Mouse (Mus musculus): ENCODE data around the gene Lmf1.
A peak's percentile ranks its signal among the peaks of the same experiment; 100 is the strongest.

Gene Lmf1

DNA sequence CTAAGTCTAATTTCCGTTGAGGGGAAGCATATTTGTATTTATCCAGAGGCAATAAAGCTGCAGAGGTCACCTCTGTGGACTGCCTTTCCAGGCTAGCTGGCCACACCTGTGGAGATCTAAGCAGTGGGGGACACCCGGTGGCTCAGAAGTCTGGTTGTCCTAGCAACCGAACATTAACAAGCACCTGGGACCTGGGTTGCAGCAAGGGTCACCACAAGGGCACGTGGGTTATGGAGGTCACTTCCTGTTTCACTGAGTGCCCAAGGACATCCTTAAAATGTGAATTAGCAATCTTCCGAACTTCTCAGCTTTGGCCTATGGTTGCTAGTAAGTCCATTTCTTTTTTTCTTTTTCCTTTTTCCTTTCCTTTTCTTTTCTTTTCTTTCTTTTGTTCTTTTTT lies 25.3 kb downstream of the Lmf1 start:
- DNase-seq (ENCODE audit: low read depth, low spot score): no peak

DNA sequence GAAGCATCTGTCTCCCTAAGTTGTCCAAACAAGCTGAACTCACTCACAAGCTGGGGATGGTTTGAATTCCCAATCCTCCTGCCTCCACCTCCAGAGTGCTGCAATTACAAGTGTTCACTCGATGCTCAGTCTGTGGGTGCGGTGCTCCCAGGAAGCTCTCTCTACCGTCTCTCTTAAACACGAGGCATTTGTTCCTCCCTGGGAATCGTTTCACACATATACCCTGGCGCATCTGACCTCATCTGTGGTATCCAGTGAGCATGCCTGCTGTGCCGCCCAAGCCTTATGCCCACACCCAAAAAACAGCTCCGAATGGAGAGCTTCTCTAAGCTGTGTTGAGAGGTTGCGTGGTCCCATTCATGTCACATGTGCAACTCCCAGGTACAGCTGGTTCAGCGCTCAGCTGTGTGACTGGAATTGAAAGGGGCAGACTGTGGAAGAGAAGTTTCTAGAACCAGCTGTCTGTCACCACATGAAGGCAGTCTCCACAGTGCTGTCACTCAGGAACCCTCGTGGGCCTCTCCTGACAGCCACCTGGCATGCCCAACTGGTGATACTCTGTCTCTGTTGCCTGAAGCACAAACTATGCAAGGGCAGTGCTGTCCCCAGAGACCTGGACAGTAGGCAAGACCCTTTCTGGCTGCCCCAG lies 29.4 kb downstream of the Lmf1 start:
- DNase-seq (ENCODE audit: low read depth, low spot score): no peak

DNA sequence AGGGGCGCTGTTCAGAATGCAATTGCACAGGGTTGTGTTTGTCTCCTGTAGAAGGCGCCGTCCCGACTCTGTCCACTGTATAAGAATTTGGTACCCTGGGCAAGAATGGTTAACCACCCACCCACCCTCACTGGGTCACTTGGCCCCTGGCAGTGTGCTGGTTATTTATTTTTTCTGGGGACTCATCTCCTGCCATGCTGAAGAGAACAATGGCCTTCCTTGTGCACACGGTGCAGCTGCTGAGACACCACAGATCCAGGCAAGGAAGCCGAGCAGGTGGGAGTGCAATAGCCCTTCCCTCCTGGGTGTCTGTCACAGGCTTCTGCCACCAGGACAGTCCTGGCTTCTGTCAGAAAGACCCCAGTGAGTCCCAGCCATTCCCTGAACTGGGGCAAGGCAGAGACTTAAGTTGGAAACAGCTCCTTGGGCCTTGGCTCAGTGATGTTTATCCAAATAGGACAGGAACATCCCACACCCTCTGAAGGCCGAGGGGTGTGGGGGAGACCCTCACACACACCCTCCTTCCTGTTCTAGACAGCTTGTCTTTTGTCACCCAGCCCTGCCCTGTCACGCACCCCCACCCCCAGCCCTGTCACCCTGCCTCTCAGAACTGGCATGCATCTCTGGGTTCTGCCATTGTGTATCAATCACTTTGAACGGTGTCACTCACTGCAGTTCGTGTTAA lies 30.1 kb downstream of the Lmf1 start:
- DNase-seq (ENCODE audit: low read depth, low spot score): no peak

DNA sequence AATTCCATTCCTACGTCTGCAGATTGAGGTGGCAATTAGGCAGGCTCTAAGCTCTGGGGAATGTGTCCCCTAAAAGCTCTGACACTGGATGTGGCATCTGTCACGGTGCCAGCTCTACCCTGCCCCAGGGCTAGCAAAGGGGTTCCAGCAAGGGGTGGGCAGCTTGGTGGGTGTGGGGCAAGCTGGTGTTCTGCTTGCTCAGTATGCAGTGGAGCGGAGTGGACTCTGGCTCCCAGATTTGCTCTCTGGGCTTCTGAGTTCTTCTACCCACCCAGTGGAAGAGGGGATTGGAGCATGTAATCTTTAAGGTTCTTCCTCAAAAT lies 30.6 kb downstream of the Lmf1 start:
- no peak for DNase-seq (ENCODE audit: low read depth, low spot score)

DNA sequence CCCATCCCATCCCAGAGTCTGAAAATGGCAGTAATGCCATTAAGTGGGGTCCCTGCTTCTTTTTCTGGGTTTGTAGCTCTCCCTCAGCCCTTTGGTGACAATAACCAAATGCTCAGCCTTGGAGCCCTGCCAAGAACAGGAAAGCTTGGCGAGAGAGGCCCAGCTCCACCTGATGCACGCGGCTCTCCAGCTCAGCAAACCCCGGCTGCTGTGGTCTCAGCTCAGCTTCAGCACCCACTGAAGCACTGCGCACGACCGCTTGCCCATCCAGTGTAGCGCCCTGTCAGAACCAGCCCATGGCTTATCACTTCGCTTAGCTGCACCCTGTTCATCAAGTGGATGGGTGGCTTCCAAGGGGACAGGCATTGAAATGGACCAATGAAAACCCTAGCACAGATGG lies 31.3 kb downstream of the Lmf1 start:
- DNase-seq (ENCODE audit: low read depth, low spot score): no peak

DNA sequence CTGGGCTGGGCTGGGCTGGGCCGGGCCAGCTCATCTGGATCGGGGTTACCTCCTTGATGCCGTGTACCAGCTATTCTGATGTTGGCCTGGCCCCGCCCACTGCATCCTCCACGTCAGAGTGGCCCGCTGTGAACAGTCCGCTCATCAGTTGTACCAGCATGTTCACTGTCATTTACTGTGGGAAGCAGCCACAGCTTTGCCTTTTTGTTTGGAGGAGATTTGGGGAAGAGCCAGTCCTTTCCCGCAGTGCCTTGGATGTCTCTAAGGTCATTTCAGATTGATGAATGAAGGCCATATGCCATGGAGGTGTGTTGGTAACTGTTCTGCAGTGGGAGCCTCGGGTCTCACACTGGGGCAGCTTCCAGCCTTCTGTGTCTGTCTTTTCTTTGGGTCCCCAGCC lies 33.7 kb downstream of the Lmf1 start:
- DNase-seq (ENCODE audit: low read depth, low spot score): no peak

DNA sequence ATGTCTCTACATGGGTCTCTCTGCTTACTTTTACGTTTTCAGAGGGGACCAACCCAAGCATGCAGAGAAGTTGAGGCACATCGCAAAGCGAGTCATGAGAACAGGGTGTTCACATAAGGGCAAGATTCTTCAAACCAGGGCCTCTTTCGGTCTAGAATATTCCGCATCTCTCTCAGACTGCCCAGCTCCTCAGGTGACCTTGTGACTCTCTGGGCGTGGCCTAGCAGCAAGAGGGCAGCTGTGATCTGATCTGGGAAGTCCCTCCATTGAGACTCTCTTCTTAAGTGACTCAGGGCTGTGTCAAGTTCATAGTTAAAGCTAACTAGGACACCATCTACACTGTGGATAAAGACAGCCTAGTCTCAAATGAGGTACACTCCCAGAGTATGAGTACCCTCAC lies 34.4 kb downstream of the Lmf1 start:
- no peak for DNase-seq (ENCODE audit: low read depth, low spot score)

DNA sequence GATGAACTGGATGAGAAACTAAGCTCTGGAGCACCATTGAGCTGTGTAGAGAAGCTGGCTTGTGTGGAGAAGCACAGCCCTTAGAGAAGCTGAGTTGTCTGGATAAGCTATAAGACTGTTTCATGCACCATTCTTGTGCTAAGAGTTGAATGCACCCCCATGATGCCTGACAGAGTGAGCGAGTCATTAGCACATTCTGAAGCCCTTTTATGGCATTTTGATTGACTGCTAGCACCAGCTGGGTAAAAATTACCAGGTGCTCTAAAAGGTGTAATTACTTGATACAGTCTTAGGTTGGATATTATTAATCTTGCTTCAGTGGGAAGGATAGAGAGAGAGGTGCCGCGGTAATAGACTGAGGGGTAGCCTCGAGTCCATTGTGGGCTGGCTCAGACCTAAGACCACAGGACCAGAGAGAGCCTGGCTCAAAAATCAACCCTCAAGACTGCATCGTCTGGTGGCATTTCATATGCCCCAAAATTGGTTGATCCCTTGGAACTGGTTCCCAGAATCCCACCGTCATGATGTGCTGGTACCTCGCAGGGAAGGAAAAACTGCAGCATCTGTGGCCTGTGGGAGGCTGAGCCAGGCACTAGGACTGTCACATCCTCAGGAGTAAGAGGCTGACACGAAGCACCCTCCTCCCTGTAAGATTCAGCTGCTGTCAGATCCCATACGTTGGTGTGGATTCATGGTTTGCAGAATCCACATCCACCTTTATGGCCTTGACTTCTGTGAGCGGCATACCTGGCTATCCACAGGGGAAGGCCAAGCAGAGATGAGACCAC lies 36.0 kb downstream of the Lmf1 start:
- DNase-seq (ENCODE audit: low read depth, low spot score): no peak

DNA sequence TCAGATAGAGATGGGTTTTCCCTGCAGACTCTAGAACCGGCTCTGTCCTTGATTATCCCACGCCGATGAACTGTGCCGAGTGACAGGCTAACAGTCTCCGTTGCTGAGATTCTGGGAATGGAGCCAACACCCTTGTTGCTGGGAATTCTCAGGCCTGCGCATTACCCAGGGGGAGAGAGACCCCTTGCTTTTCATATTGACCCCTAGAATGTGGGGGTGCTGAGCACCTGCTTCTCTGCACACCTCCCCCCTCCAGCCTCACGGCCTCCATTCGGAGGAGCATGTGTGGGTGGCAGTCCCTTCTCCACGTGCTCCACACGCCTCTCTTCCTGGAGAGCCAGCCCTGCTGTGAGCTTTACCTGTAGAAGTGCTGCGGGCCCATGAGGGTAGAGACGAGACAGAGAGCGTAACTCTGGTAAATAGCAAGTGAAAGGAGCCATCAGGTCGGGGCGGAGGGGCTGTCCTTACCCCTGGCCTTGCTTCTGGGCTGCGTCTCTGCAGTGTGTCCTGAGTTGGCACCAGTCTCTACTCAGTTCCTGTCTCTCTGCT lies 39.7 kb downstream of the Lmf1 start:
- DNase-seq (ENCODE audit: low read depth, low spot score): no peak

DNA sequence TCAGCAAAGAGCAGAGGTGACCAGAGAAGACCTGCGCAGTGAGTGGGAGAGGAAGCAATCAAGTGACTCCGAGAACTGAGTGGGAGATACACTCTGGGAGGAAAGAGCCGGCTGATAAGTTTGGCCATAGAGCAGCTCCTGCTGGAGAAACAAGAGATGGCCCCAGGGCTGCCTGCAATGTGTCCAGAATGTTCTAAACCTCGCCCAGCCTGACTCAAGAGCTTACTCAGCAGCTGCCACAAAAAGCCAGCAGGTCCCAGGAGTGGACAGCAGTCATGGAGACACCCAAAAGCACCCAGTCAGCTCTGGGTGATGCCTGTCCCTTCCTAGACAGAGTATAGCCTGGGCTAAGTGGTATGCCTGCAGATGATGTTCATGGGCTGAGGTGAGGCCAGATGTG lies 44.6 kb downstream of the Lmf1 start:
- no peak for DNase-seq (ENCODE audit: low read depth, low spot score)

DNA sequence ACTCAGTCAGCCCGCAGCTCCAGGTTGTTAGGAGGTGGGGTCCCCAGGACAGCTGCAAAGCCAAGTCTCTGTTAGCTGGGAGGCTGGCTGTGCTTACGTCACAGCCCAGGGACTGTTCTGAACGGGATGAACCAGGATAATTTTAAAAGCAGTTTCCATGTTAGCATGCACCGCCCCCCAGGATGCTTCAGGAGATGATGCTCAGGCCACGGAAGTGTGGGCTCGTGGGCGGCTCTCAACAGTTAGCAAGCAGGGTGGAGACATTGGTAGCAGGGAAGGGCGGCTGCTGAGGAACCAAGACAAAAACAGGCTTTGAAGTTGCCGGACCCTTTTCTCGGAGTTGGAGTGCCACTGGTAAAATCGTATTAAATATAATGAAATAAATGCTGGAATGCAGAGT lies 45.0 kb downstream of the Lmf1 start:
- peak; percentile 86 for DNase-seq (ENCODE audit: low read depth, low spot score)

DNA sequence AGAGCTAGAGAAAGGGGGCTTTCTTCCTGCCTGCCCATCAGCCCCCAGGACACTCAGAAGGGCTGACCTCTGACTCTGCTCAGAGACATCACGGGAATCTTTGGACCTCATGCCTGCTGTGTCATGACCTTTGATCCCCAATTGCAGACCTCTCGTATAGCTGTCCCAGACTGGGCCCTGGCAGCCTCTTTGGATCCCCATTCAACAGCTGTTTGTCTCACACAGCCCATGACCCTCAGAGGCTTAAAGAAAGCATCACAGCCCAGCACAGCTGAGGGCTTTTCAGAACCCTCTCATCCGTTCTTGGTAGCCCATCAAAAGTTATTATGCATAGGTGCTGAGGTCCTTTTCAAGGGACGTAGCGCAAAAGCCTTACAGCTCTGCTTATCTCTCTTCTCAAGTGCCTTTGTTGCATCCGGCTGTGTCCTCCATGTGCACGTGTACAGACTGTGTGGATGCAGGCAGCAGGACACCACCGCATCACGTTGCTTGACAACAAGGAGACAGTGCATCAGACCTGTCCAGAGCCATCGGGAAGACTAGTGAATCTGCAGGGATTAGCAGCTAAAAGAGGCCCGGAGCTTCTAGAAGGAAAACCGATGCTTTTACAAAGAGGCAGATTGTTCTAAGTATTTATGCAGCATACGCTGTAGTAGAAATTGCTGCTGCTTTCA lies 45.7 kb downstream of the Lmf1 start:
- DNase-seq (ENCODE audit: low read depth, low spot score): no peak

DNA sequence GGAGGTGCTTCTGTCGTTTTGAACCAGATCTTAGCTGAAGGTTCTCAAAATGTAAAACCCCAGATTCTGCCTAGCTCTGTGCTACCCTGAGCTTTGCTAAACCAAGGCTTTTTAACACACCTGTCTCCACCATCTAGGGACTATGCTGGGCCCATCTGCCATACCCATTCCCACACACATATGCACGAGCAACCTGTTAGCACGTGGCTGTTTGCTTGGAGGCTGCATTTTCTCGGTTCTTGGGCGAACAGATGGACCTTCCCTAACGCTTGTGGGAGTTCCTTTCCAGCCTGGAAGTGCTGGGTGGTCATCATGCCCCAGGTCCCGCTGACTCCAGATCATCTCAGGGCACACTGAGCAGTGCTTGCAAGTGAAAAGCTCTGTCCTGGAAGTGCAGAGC lies 46.4 kb downstream of the Lmf1 start:
- DNase-seq (ENCODE audit: low read depth, low spot score): peak; percentile 88

DNA sequence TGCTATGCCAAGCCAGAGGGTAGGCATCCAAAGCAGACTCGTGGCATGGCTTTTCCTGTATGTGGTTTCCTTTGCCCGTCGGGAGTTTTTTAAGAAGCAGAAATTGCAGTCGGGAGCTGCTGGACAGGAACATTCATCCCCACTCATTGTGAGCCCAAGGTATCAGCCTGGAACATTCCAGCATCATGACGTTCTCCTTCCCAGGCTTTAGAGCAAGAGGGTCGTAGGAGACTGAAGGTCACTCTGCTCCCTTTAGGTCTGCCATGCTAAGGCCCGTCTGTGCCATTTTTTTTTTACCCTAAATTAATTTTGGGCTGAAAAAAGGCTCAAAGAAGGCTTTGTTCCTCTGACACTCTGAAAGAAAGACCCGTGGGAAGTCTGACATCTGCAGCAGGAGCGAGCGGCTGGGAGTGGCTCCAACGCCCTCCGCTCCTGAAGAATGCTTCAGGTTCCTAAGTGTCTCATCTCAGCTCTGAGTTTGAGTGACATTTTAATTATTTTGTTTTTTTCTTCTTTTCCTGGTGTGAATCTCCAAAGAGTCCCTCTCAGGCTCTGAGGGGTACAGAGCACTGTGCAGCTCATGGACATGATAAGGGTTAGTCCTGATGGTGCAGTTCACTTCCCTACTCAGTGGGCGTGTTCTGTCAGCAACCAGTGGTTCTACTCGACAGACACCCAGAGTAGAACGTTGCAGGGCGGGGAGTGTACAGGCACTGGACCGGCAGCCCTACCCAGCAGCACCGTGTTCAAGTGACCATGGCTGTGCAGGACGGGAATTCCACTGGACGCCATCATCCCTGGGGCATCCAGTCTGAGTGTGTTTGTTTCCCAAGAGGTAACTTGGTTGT lies 47.5 kb downstream of the Lmf1 start:
- DNase-seq (ENCODE audit: low read depth, low spot score): no peak

DNA sequence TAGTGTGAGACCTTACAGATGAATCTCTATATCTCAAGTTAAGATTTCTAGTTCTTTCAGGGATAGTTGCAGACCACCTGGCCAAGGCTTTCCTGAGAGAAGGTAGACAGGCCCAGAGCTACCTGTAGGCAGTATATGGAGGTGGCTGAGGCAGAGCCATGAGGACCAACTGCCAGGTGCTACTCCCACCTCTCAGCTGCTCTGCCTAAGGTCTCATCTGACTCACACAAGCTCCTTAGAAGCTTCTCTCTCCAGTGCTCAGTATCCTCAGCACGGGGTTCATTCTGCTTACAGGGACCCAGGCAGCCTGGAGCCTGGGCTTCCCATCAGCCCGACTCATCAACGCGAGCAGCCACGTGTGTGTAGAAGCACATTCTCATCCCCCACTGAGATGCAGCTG lies 51.4 kb downstream of the Lmf1 start:
- no peak for DNase-seq (ENCODE audit: low read depth, low spot score)

DNA sequence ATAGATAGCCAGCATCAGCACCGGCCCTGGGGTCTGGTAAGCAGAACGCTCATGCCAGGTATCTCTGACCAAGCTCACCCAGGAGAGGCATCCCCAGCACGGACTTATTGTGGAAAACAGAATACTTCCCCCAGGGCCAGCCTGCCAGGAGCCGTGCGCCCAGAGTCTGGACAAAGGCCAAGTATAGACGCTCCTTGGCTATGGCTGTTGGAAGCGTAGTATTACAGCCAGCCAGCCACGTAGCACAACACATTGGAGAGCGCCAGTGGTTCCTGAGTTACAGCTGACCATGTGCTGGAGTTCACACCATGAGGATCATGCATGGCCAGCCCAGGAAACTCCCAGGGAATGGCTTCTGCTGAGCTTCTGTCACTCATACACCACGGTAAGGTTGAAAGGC lies 55.2 kb downstream of the Lmf1 start:
- DNase-seq (ENCODE audit: low read depth, low spot score): no peak

DNA sequence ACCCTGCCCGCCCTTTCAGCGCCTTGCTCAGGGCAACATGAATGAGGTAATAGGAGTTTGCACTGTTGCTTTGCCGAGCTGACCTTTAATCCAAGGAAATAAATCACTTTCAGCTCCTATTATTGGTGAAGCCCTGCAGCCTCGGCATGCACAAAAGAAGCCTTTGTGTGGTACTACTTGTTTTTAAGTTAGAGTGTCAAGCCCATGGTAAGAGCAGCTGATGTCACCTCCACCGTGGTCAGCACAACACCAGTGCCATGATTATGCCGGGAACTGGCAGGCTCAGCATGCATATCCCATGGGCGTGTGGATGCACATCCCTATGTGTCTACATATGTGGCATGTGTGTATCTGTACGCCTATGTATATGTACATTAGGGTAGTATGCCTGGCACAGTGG lies 56.5 kb downstream of the Lmf1 start:
- no peak for DNase-seq (ENCODE audit: low read depth, low spot score)

DNA sequence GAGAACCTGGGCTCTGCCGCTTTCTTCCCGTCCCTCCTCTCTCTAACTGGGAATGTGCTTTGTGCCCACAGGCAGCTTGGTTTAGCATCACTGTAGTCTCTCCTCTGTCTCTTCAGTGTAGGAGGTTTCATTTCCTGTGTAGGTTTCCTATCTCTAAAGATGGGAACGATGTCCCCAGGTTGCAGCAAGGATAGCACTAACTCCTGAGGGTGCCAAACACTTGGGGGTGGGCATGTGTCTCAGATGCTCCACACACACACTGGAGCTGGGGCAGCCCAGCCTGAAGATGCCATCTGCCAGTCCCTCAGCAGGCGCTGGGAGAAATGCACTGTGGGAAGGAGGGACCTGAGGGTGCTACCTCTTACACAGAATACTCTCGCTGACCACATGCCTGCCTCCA lies 56.9 kb downstream of the Lmf1 start:
- peak; percentile 88 for DNase-seq (ENCODE audit: low read depth, low spot score)

DNA sequence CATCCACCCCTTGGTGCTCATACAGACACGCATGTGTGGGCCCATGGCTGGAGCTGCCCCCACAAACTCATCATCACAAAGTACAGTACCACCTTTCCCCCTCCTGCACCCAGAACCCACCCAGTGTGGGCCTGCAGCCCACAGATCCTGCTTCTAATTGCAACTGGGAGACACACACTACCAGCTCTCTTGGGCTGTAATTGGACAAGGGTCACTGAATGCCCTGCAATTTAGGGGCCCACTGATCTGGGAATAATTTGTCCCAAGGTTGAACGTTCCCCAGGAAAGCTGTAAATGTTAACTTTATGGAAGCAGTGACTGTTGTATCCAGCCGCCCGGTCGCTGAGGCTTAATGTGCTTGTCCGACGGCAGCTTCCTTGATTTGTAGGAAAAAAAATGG lies 59.1 kb downstream of the Lmf1 start:
- DNase-seq (ENCODE audit: low read depth, low spot score): no peak

DNA sequence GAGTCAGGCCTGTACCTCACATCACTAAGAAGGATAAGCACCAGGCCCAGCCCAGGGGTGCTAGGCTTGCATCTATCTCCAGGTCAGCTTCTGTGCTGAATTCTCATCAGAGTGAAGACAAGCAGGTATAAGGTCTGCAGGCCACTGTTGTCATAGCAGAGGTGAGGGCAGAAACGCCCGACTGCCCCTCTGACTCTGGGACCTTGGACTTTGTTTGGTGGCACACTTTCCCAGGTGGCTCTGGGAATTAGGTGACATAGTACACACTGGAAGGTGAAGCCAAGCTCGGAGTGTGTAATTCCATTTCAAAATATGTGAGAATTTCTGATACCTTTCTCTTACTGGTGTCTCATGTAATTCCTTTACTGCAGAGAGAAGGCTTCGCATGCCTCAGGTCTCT lies 59.6 kb downstream of the Lmf1 start:
- no peak for DNase-seq (ENCODE audit: low read depth, low spot score)

DNA sequence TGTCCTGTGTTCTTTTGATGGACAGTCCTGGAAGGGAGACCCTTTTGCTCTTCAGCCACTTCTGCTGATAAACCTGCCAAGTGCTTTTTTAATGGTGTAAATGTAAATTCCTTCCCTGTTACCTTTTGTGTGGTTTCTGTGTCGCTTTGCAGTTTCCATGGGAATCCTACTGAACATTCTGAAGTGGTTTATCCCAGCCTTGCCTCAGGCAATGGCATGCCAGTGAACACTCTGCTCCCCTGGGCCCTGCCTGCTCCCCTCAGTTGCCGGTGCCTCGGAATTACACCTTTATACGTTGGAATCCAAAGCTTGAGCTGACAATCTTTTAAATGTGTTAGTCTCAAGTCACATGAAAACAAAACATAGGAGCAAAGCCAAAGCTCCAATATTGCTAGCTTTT lies 62.1 kb downstream of the Lmf1 start:
- DNase-seq (ENCODE audit: low read depth, low spot score): no peak
